Mouse (Mus musculus): ENCODE data around the gene Lrrc27. TPM values are rescaled to one million over a fixed set of nuclear protein-coding genes. Genes with fewer than 3 reads are reported as not detected.

Lrrc27 gene
- total RNA-seq, 2 experiments from 2014 or later, result 0.94 to 2.9 TPM

DNA sequence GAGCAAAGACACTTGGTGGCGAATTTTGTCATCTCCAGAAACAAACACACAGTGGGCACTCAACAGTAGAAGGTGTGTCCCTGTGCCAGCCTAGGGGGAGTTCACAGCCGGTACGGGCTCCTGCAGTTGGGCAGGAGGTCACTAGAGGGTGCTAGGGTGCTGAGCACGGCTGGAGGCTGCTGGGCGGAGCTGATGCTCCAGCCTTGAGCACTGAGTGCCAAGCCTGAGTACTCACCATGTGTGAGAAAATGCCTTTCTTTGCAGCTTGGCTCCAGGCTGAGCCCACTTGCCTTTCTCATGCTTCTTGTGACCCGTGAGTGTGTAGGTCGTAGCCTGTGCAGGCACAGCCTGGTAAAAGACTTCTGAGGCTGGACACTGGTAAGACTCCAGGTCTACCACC is 20.9 kb downstream of the Lrrc27 start:
- ATAC-seq (replicated peaks; ENCODE audit: low FRiP score, poor library complexity, severe bottlenecking), result peak; percentile 56

DNA sequence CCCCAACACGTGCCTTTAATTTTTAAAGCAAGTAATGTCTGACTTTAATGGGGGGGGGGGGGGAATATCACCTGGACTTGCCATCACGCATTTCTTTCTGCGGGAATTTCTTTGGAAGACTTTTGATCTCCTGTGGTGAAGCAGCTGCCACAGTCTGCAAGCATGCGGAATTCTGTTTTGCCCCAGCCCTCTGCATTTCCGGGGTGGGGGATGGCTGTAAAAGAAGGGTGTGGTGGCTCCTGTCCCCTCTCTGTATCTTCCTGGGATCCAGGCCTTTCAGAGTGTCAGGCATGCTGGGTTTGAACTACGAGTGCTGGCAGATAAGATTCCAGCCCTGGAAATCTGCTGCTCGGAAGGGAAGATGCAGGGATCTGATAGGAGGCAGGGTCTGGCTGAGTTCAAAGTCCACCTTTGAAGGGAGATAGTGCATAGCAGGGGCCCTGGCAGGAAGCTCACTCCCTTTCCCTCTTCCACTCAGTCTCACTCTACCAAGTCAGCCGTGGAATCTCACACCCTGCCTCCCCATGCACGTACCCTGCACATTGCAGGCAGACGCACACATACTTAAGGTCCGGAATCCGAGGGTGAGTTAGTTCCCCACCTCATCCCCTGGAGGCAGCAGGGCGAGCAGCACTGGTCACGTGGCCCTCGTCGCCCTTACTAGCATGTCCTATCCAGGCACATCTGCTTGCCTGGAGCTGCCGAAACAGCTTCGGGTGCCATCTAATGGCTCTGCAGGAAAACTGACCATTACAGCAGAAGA is 21.8 kb downstream of the Lrrc27 start:
- no peak for ATAC-seq (replicated peaks; ENCODE audit: low FRiP score, poor library complexity, severe bottlenecking)

DNA sequence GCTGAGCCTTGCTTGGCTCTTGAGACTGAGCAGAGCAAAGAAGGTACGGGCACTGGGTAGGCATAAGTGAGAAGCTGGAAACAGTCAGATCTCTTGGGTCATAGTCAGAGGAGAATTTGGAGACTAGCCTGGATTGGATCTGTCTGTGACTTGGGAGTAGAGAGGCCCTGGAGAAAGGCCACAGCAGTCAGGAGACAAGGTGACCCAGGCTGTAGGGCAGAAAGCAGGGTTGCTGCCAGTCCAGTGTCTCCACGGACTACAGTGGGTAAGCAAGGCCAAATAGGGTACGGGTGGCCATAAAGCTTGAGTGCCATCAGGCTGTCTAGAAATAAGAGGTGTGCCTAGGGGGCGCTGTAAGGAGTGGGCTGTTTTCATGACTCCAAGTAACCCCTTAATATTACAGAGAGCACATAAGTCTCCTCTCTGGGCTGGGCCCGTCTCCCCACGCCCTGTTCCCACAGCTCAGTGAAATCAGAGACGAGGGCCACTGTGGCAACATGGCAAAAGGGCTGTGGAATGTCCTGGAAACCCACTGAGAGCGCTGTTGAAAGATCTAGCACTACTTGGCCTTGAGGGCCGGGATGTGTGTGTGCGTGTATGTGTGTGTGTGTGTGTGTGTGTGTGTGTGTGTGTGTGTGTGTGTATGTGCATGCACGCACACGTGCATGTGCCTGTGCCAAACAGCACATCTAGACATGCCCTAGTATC is 23.0 kb downstream of the Lrrc27 start:
- ATAC-seq (replicated peaks; ENCODE audit: low FRiP score, poor library complexity, severe bottlenecking), result no peak

DNA sequence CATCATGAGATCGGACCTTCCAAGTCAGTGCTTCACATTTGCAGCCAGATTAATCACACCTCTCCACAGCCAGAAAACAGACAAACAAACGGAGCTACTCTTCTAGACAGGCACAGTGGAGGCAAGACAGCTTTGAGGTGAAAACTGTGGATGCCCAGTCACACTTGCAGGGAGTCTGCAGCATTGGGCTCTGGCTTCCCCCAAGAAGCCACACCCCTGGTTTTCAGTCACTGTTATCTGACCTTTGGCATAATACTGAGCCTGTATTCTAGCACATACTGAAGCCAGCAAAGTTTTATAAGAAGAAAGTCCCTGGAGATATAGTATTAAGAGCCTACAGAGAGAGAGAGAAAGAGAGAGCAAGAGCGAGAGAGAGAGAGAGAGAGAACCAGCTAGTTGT is 26.6 kb downstream of the Lrrc27 start:
- ATAC-seq (replicated peaks; ENCODE audit: low FRiP score, poor library complexity, severe bottlenecking), result no peak

DNA sequence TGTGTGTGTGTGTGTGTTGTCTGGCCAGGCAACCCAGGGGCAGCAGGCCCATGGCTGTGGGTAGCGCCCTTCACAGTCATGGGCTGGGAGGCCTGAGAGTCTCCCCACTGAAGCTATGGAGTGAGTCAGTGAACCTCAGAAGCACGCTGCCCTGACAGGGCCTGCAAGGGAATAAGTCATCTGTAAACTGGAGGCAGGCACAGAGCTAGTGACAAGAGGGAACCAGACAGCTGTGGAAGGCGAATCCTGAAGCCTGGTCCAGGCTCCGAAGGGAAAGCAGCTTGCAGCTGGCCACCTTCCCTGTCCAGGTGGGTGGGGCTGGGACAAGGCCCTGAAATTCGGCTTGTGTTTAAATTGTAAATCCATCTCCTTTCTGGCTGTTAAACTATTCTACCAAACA is 33.3 kb downstream of the Lrrc27 start:
- ATAC-seq (replicated peaks; ENCODE audit: low FRiP score, poor library complexity, severe bottlenecking), result no peak

DNA sequence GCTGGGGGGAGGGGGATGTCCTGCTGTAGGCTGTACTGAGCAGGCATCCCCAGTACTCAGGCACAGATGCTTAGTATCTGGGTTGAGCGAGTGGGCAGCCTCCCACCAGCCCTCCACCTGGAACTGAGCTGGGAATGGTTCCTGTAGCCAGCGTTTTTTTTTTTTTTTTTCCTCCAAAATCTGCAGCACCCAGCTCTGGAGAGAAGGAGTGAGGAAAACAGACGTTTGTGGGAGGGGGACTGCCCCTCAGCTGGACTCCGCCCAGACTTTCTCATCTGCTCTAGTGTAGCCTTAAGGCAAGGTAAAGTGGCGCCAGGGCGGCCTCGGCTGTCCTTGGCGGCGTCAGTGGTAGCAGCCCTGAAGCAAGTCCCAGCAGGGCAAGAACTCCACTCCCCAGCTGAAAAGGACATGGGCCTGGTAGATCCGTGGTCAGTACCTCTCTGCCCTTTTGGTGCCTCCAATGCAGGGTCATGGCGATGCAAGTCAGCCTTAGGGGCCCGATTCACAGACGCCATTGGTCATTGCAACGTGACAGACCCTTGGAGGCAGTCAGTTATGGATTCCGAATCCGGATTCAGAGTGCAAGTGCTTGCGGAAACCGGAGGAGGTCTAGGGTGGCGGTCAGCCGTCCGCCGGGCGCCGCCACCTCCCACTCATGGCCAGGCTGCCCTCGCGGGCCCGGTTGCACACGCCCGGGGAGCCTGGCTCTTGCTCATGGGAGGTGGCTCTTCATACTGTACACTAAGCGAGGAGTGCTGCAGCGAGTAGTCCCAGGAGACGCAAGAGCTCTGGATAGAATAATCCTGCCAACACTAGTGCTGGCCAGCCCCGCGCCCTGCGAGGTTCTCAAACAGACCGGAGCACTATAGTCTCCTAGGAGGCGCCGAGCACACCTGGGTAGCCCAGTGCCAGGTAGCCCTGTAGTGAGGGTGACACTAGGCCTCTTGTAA is 34.4 kb downstream of the Lrrc27 start:
- ATAC-seq (replicated peaks; ENCODE audit: low FRiP score, poor library complexity, severe bottlenecking), result no peak

DNA sequence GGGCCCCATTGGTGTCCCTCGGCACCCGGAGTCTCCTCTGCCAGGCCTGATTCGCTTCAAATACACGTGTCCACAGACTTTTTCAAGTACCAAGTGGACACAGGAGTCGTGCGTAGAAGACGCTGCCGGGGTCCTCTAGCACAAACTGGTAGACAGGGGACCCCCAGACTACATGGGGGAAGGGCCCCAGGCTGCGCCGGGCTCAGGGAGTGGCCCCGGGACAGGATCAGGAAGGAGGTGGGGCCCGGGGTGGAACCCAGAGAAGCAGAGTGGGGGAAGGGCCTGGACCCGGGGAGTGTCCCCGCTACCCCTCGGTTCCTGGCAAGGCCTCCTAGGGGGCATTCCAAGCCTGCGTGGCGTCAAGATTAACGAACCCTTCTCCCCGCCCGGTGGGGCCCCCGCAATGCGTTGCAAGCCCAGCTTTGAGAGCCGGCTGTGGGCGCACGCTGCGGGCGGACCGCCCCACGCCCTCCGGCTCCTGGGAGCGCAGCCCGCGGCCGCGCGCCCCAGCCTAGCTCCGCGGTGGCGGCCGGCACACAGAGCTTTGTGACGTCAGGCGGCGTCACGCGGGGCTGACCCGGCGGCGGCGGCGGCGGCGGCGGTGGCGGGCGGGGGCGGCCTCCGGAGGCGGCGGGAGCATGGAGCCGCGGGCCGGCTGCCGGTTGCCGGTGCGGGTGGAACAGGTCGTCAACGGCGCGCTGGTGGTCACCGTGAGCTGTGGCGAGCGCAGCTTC is 35.3 kb downstream of the Lrrc27 start, which contains the start of gene Pwwp2b:
Gene Pwwp2b (plus strand): TSS at position 602 of the 734 bp plus-strand sequence.
- ATAC-seq (replicated peaks; ENCODE audit: low FRiP score, poor library complexity, severe bottlenecking), result no peak

DNA sequence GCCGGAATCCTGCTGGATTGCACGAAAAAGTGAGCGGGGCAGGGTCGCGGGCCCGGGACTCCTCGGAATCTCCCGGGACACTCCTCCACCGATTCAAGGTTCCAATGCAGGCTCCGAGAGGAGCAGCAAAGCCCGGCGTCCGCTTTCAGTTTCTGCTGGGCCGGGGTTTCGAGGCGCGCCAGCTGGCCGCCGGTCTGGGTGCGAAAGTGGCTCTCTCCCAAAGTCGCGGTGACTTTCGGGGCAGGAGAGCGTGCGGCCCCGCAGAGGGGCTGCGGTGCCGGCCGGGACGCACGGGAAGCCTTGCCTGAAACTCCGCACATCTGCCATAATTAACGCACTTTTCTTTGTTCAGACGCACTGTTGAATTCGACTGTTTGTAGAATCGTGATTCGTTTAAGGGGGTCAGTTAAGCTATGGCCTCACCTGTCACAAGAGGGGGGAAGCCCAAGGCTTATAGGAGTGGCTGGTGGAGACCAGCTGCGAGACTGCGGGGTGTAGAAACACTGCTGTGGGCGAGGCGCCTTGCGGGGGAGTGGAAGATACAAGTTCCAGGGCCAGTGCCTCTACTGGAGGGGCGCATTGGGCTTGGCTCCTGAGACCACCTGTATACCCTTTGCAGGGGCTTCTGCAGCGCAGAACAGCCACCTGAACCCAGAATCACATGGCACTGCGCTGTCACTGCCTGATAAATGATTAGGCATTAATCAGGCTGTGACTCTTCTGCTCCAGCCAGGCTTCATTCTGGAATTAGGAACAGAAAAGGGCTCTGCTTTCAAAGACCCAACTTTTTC is 36.0 kb downstream of the Lrrc27 start:
- ATAC-seq (replicated peaks; ENCODE audit: low FRiP score, poor library complexity, severe bottlenecking), result no peak

DNA sequence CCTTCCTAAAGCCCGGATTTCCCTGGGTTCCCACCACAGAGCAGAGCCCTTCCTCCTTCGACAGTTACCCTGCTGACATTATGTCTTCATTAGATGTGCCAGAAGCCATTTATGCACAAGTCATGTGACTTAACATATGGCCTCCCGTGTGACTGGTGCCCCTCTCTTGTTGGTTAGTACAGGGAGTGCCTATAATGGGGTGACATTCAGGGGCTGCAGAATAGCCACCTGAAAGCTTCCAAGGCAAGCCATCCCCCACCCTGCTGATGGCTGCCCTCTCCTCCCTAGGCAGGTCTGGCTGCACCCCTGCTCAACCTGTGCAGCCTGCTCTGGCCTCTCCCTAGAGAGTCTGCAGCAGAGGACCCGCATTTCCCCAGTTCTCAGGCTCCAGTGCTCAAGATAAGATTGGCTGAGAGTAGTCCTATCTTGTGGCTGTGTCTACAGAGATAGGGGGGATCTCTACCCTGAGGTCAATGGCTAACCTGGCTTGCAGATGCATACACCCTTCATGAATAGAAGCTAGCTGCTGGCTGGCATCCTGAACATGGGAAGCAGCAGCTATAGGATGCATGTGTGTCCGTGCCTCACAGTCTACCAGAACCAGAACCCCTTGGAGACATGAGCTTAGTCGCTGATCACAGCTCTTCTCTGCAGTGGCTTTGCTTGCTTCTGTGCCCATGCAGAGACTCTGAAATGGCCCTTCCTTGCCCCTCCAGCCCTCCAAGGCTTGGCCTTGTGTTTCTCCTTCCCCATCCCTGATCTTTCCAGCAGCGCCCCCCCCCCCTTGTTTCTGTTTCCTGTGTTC is 36.8 kb downstream of the Lrrc27 start:
- ATAC-seq (replicated peaks; ENCODE audit: low FRiP score, poor library complexity, severe bottlenecking), result no peak

DNA sequence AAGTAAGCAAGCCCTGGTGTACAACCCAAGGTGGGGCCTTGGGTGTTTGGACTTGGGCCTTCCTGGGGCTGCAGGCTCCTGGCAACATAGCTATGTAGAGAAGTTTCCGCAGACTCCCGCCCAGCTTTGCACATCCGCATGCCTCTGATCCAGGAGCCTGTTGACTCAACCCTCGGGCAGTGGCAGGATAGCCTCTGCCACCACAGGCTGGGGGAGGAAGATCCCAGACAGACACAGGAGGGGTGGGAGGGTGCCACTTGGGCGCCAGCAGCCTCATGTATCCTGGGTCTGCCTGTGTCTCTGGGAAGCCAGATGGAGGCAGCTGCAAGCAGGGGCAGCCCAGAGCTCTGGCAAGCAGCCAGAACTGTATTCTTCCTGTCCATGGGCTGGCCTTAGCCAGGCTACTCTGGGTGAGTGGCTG is 39.1 kb downstream of the Lrrc27 start:
- no peak for ATAC-seq (replicated peaks; ENCODE audit: low FRiP score, poor library complexity, severe bottlenecking)

DNA sequence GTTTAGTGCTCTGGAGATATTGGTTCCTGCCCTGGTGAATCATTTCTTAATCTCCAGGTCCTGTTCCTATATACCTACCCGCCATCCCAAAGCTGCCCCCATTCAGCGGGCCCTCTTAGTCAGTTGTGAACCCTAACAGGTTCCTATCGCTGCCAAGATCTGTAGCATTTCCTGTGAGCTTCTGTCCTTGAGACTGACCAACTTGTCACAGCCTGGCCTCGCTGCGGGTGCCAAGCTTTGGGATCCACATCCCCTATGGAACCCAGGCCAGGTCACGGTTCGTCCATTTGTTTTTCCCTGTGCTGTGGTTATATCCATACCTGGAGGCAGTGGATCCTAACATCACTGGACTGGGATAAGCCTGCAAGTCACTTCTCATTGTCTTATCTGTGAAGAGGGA is 39.8 kb downstream of the Lrrc27 start:
- no peak for ATAC-seq (replicated peaks; ENCODE audit: low FRiP score, poor library complexity, severe bottlenecking)

DNA sequence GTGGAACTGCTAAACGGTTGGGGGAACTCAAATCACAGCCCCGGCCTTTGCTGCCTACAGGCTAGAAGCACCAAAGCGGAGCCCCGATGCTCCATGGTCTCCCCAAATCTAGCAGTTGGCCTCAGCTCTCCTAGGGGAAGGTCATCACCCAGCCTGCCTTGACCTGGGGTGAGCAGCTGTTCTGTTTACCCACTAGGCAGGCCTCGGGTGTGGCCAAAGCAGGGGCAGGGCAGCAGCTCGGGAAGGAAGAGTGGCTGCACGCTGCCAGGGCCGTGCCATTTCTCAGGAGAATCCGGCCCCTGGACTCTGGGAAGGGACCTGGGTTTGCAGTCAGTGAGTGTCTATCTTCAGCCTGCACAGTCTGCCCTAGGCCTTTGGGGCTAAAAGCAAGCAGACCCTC is 40.2 kb downstream of the Lrrc27 start:
- ATAC-seq (replicated peaks; ENCODE audit: low FRiP score, poor library complexity, severe bottlenecking), result no peak

DNA sequence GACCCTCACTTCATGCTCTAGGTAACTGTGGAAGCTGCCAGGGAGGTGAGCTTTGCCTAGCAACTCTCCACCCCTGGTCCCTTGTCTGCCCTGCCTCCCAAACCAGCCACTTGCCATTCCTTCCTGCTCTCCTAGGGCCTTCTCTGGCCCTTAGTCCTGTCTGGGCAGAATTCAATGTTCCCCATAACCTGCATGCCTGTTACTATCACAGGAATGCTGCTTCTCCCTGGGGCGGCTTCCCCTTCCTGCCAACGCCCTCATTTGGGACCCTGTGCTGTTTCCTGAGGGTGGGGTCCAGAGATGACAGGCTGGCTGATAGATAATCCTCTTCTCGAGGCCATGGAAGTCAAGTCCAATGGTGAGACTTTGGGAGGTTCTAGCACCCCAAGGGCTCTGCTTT is 40.7 kb downstream of the Lrrc27 start:
- ATAC-seq (replicated peaks; ENCODE audit: low FRiP score, poor library complexity, severe bottlenecking), result no peak

DNA sequence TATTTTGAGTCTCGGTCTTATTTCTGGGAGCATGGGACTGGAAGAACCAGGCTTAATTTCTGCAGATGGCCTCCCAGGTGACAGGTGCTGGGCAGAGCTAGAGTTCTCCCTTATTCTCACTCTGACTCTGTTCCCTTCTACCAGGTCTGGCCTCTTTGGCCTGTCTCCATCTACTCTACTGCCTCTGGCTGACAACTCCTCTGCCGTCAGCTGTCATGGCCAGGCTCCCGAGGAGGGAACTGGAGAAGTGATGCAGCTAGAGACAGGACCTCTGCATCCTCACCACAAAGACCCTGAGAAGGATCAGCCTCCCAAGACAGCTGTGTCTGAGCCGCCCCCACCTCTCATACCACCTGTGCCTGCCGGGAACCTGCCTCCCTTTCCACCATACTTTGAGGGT is 41.8 kb downstream of the Lrrc27 start:
- no peak for ATAC-seq (replicated peaks; ENCODE audit: low FRiP score, poor library complexity, severe bottlenecking)

DNA sequence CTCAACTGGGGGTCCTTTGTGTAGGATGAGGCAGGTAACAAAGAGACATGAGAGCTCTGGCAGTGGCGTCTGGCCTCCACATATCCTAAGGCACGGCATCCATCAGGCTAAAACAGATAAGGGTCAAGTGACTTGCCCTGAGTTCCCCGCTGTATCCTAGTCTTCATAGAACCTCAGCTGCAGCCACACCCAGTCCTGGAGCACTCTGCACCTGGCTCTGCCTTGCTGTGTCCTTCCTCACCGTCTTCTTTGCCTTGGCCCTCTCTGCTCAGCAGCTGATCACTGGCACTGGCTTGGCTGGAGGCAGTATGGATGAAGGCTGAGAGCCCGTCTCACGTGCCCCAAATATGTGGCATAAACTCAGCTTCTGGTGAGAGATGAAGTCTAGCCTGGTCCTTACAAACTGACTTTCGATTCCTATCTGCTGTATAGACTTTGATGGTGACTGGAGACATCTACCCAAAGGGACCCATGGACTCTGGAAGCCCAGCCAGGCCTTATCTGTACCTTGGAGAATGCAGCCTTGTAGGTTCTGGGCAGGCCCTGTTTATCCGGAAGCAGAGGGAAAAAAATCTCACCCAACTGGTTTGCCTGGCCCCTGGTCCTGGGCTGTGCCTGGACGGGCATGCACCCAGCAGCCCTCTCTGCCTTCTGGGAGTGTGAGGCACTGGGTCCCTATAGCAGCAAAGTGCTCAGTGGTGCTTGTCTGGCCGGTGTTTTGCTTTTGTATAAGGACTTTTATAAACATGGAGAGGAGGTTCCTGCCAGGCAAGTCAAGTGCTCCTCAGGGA is 45.2 kb downstream of the Lrrc27 start:
- ATAC-seq (replicated peaks; ENCODE audit: low FRiP score, poor library complexity, severe bottlenecking), result no peak

DNA sequence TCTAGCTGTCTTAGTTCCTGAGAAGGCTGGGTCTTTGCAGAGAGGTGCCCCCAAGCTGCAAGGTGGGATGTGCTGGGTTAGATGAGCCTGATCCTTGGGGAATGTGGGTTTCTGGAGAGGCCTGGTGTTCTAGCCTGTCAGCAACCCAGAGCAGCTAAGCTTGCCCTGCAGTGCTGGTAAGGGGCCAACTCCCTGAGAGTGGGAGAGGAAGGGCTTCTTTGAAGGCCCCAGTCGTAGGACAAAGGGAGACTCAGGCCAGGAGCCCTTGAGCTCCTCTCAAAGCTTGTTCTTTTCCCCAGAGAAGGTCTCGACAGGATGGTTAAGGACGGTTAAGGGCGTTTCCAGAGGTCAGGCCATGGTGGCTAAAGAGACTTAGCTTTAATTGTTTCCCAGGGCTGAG is 51.5 kb downstream of the Lrrc27 start:
- ATAC-seq (replicated peaks; ENCODE audit: low FRiP score, poor library complexity, severe bottlenecking), result no peak

DNA sequence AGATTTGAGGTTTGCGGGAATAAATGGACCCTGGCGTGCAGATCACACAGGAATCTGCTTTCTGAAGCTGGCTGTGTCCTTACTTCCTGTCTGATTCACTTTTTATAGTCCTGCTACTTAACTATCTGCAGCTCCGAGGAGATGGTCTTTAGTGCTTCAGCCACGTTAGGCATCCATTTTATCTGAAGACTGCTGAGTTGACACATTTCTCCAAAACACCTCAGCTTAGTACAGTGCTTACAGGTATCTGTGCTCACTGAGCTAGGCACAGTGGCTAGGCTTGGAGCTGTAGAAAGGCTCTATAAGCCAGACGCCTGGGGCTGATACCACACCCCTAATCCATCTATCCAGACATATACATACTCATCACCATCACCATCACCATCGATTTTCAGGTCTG is 52.8 kb downstream of the Lrrc27 start:
- ATAC-seq (replicated peaks; ENCODE audit: low FRiP score, poor library complexity, severe bottlenecking), result no peak
